Mouse (Mus musculus) embryonic facial prominence, embryonic 11.5 days (tissue): ENCODE data around the gene Gm20388. TPM values are rescaled to one million over a fixed set of nuclear protein-coding genes. Genes with fewer than 3 reads are reported as not detected.

Experiments used
- ATAC-seq: fragments of 200-750 bp; cut with Nextera tagmentation; replicated peaks from 2 replicates; pipeline ENCODE4 v1.8.0; 2017; ENCODE audit warnings: low read depth; ENCODE audit not compliant: insufficient number of reproducible peaks, low FRiP score, low TSS enrichment
- DNase-seq: peaks from one replicate; pipeline ENCODE4 v3.0.0-alpha.2; 2015; ENCODE audit warnings: low spot score
- H3K27ac ChIP-seq: fragments of 300-500 bp; sonication (generic); replicated peaks from 2 replicates; pipeline ENCODE4 v1.5.1; 2014; ENCODE audit warnings: mild to moderate bottlenecking, low read depth, low read length, control low read depth
- H3K27me3 ChIP-seq: fragments of 300-500 bp; sonication (generic); 2 replicates; pipeline ENCODE4 v1.6.1; 2014; ENCODE audit warnings: mild to moderate bottlenecking, low read length, moderate library complexity, mixed read lengths; ENCODE audit not compliant: control insufficient read depth, insufficient read depth
- H3K36me3 ChIP-seq: fragments of 300-500 bp; sonication (generic); replicated peaks from 2 replicates; pipeline ENCODE4 v1.6.1; 2014; ENCODE audit warnings: low read depth, mild to moderate bottlenecking, low read length, moderate library complexity, mixed read lengths; ENCODE audit not compliant: control insufficient read depth, insufficient read depth
- H3K4me1 ChIP-seq: fragments of 300-500 bp; sonication (generic); 2 replicates; pipeline ENCODE4 v1.6.1; 2014; ENCODE audit warnings: low read length, mixed read lengths; ENCODE audit not compliant: control insufficient read depth, insufficient read depth
- H3K4me2 ChIP-seq: fragments of 300-500 bp; sonication (generic); 2 replicates; pipeline ENCODE4 v1.6.1; 2014; ENCODE audit warnings: low read depth, mild to moderate bottlenecking, control low read depth, low read length, moderate library complexity
- H3K4me3 ChIP-seq: fragments of 300-500 bp; sonication (generic); 2 replicates; pipeline ENCODE4 v1.5.1; 2014; ENCODE audit warnings: low read depth, low read length, control low read depth
- H3K9ac ChIP-seq: fragments of 300-500 bp; sonication (generic); replicated peaks from 2 replicates; pipeline ENCODE4 v1.6.1; 2014; ENCODE audit warnings: mild to moderate bottlenecking, control low read depth, low read length
- H3K9me3 ChIP-seq: fragments of 300-500 bp; sonication (generic); replicated peaks from 2 replicates; pipeline ENCODE4 v1.6.1; 2016; ENCODE audit warnings: mild to moderate bottlenecking, low read length, inconsistent platforms, mixed read lengths; ENCODE audit not compliant: control insufficient read depth
- WGBS: fragments of 180-500 bp; shearing (Covaris S2); extraction: QIAGEN DNeasy Blood & Tissue Kit; methylation state at CpG from one replicate; pipeline ENCODE4 v1.1.7; 2014; 5-methylcytosine and 5-hydroxymethylcytosine counted together
- polyA plus RNA-seq: library from polyadenylated mRNA; unstranded; fragments of >200 nt; fragmentation: Nextera tagmentation; extraction: Ambion mirVana; gene quantifications from 2 replicates; pipeline ENCODE4 v1.2.1, GENCODE M21; 2014

The Gm20388 gene
- polyA plus RNA-seq, 1 experiment from 2014 or later: 3.1 TPM

DNA sequence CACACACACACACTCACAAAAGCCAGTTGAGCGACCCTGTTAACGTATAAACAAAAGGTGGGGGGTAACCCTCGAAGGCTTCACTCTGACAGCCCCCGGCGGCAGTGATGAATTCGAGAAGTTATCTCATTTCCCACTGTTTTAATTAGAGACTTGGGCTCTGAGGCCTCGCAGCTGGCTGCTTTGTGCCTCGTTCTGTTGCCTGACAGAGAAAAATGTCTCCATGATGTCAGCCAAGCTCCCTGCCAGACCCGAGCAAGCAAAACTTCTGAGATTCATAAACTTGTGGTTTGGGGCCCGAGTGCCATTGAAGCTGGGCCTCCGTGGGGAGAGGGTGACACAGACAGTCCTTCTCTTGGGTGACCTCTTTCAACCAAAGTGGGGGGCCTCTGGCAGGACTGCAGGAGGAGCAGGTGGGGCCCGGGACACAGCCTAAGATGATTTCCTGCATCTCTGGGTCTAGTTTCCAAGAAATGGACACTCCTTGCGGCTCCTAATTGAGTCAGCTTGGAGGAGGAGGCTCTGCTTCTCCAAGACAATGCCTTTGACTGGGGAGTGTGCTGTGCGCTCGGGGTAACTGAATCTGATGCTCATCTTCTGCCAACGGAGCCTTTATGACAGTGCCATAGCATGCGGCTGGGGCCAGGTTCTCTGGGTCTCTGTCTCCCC, 1092.4 kb downstream of the Gm20388 start:
- no peak for ATAC-seq
- H3K4me1 ChIP-seq: no peaks in the 10 kb centered on the region
- no peaks in the 10 kb centered on the region for H3K9me3 ChIP-seq
- H3K4me3 ChIP-seq: no peak overlapping the region
- H3K27me3 ChIP-seq: no peaks in the 10 kb centered on the region
- WGBS: 59% methylated on average over 17 of the region's 17 CpGs
- H3K4me2 ChIP-seq: no peak overlapping the region
- no peak overlapping the region for H3K27ac ChIP-seq
- DNase-seq: no peak
- no peaks in the 10 kb centered on the region for H3K36me3 ChIP-seq
- no peak overlapping the region for H3K9ac ChIP-seq

- H3K27me3 ChIP-seq: no peaks in the 10 kb centered on the region
- ATAC-seq: no peak
- no peaks in the 10 kb centered on the region for H3K36me3 ChIP-seq
- no peak overlapping the region for H3K4me3 ChIP-seq
- no peak overlapping the region for H3K4me2 ChIP-seq
- no peaks in the 10 kb centered on the region for H3K9me3 ChIP-seq
- no peak overlapping the region for H3K27ac ChIP-seq
- H3K9ac ChIP-seq: no peak overlapping the region
- 54% methylated on average over 2 of the region's 2 CpGs for WGBS
- peak; percentile 21 for DNase-seq
- no peaks in the 10 kb centered on the region for H3K4me1 ChIP-seq
These were observed 1093.0 kb downstream of the Gm20388 start for GRCm38 (mm10) chr8:121003639-121004038.

DNA sequence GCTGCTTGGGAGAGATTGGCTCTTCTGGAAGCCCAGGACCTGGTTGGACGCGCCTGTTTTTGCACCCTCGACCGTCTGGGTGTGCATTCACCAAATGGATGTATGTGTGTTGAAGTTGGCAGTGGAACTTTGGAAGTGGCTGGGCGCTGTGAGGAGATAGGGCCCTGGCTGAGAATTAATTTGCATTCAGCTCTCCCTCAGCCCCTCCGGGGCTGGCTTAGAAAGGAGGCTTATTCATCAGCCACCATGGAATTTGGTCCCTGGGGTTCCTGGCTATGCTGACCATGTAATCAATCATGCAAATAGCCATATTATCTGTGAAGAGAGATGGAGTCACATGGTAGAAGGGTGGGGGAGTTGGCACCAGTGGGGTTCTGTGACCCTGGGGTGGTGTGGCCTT, 1102.7 kb downstream of the Gm20388 start:
- no peaks in the 10 kb centered on the region for H3K9me3 ChIP-seq
- no peaks in the 10 kb centered on the region; the same call in 1 of the 2 replicates for H3K4me1 ChIP-seq
- H3K27me3 ChIP-seq: no peaks in the 10 kb centered on the region
- H3K27ac ChIP-seq: no peak overlapping the region
- 47% methylated on average over 6 of the region's 6 CpGs for whole genome bisulfite sequencing
- DNase-seq (no peak), ATAC-seq (no peak)
- no peak overlapping the region for H3K4me3 ChIP-seq
- H3K9ac ChIP-seq: no peak overlapping the region
- H3K36me3 ChIP-seq: no peaks in the 10 kb centered on the region
- H3K4me2 ChIP-seq: no peak overlapping the region

DNA sequence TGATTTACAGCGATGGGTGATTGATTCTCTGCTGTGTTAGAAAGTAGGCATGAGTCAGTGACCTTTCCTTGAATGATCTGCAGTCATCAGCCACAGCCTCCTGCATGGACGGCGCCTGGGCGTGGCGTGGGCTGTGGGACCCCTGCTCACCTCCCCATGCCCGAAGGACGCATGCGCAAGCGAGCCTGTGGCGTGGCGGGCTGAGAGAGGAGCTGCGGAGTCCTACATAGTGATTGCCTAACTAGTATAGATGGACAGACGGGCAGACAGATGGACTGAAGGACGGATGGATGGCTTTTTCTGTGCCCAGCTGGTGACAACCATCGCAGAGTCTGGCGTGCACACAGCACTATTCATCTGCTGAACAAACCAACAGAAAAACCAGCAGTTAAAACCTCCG, 1106.0 kb downstream of the Gm20388 start:
- Histone ChIP-seq H3K36me3 (no peaks in the 10 kb centered on the region), H3K4me1 (no peaks in the 10 kb centered on the region; the same call in 1 of the 2 replicates), H3K9me3 (no peaks in the 10 kb centered on the region), H3K27ac (no peak overlapping the region), H3K27me3 (no peaks in the 10 kb centered on the region), H3K9ac (no peak overlapping the region), H3K4me3 (no peak overlapping the region), H3K4me2 (no peak overlapping the region)
- 84% methylated on average over 17 of the region's 17 CpGs for whole genome bisulfite sequencing
- ATAC-seq: no peak
- DNase-seq: no peak

GRCm38 (mm10) chr8:121018236-121018635, 1107.6 kb downstream of the Gm20388 start:
- Histone ChIP-seq H3K4me1 (no peaks in the 10 kb centered on the region; the same call in 1 of the 2 replicates), H3K4me3 (no peak overlapping the region), H3K9me3 (no peaks in the 10 kb centered on the region), H3K27me3 (no peaks in the 10 kb centered on the region), H3K9ac (no peak overlapping the region), H3K36me3 (no peaks in the 10 kb centered on the region), H3K27ac (no peak overlapping the region), H3K4me2 (no peak overlapping the region)
- WGBS: 88% methylated on average over 10 of the region's 10 CpGs
- DNase-seq (no peak), ATAC-seq (no peak)

DNA sequence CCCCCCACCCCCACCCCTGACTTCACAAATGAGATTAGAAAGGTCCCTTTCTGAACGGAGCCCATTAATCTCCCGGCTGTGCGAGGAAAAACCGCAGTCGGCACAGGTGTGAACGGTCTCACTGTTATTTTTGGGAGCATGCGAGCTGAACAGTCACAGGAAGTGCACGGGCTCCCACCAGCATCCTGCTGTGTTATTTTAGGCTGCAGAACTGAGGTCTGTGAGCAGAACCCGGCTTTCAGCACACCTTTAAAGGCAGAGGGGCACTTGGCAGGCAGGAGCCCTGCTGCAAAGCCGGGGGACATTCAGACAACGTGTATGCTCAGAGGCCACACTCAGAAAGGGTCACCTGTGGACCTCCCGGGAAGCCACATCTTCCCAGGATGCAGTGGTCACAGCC, 1110.8 kb downstream of the Gm20388 start:
- no peaks in the 10 kb centered on the region for H3K27me3 ChIP-seq
- 49% methylated on average over 12 of the region's 12 CpGs for WGBS

GRCm38 (mm10) chr8:121023003-121023402, 1112.4 kb downstream of the Gm20388 start:
- no peak overlapping the region for H3K4me2 ChIP-seq
- no peak overlapping the region for H3K27ac ChIP-seq
- no peak overlapping the region for H3K9ac ChIP-seq
- H3K4me3 ChIP-seq: no peak overlapping the region
- ATAC-seq (no peak), DNase-seq (no peak)
- H3K36me3 ChIP-seq: no peaks in the 10 kb centered on the region
- H3K9me3 ChIP-seq: no peaks in the 10 kb centered on the region
- H3K4me1 ChIP-seq: no peaks in the 10 kb centered on the region
- WGBS: 85% methylated on average over 4 of the region's 4 CpGs
- H3K27me3 ChIP-seq: no peaks in the 10 kb centered on the region

More for the DNA sequence above, 1110.8 kb downstream of the Gm20388 start:
- Histone ChIP-seq H3K4me1 (no peaks in the 10 kb centered on the region; the same call in 1 of the 2 replicates), H3K9ac (no peak overlapping the region), H3K4me2 (no peak overlapping the region), H3K27ac (no peak overlapping the region), H3K36me3 (no peaks in the 10 kb centered on the region), H3K9me3 (no peaks in the 10 kb centered on the region), H3K4me3 (no peak overlapping the region)
- DNase-seq: no peak
- ATAC-seq: no peak

GRCm38 (mm10) chr8:121023736-121024135, 1113.1 kb downstream of the Gm20388 start:
- Histone ChIP-seq H3K4me1 (no peaks in the 10 kb centered on the region), H3K27me3 (no peaks in the 10 kb centered on the region), H3K9me3 (no peaks in the 10 kb centered on the region), H3K4me2 (no peak overlapping the region), H3K9ac (no peak overlapping the region), H3K27ac (no peak overlapping the region), H3K36me3 (no peaks in the 10 kb centered on the region), H3K4me3 (no peak overlapping the region)
- WGBS: 67% methylated on average over 18 of the region's 18 CpGs
- ATAC-seq (no peak), DNase-seq (peak; percentile 19)
